Mouse (Mus musculus): ENCODE measurements at regions not wholly inside any gene's neighbourhood (a gene's known extent, or its start where the extent isn't known, plus 50 kb on each side); places are given as distances from the start of the nearest gene placed in this dataset.

GRCm38 (mm10) chr10:99467319-99467842 lies 204.3 kb downstream of the Dusp6 start:
- TF ChIP-seq POLR2A (IDR thresholded peaks at IDR 0.05; ENCODE audit: low read depth, low read length) (no peak), CTCF (IDR thresholded peaks at IDR 0.05; ENCODE audit: extremely low read depth, insufficient read length, insufficient replicate concordance, low read depth, low read length) (no peak)

All from small intestine, adult 2 months (tissue).